Mouse (Mus musculus) small intestine, adult 10 weeks (tissue): ENCODE results near the gene Slc25a22. TPM values are rescaled to one million over a fixed set of nuclear protein-coding genes. Genes with fewer than 3 reads are reported as not detected.

ENCODE experiments used
- polyA plus RNA-seq: library from polyadenylated mRNA; stranded (reverse); fragments of 350-450 nt; fragmentation: Illumina TruSeq; extraction: RNeasy Lipid Tissue Mini Kit (QIAGEN cat#74804); gene quantifications from one replicate; pipeline ENCODE4 v1.2.3, GENCODE M21; 2014; ENCODE audit warnings: low replicate concordance

The Slc25a22 gene
- 3.3 TPM for polyA plus RNA-seq

GRCm38 (mm10) chr7:141437178-141438120, at the start of gene Slc25a22:
Gene Slc25a22 (minus strand): TSS chr7:141437892.

DNA sequence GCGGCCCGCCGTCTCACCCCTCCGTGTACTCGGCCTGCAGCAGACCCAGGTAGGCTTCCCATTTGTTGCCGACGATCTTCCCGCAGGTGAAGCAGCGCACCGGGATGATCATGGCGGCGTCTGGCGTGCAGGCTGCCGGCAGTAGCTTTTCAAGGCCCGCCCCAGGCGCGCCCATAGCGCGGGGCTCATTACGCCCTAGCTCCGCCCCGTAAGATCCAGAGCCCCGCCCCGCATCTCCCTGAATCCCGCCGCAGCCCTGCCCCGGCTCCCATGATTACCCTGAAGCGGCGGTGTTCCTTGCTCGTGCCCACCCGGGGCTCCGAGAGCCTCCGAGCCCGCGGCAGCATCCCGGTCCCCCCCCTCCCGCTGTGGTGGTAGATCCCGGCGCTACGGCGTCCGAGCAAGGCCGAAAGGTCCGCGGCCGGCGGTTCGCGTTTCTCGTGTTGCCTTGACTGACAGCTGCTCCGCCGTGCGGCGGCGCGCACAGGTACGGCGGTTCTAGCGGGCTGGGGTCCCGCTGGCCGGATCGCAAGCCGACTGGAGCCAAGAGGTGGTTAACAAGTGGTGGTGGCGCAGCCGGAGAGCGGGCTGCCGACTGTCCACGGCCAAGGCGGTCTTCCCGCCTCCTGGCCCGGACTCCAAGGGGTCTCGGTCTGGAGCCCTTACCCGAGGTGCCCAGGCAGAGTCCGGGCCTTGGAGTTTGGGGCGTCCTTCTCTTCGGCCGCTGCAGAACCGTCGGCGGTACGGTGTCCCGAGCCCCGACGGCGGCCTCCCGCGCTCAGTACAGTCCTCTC, 37.5 kb upstream of the Slc25a22 start, which contains the start of the genes Polr2l and Tspan4:
TSS of gene Polr2l (minus strand) at position 122 of the 794 bp plus-strand sequence.
TSS of gene Tspan4 (plus strand) at position 230 of the 794 bp plus-strand sequence.

DNA sequence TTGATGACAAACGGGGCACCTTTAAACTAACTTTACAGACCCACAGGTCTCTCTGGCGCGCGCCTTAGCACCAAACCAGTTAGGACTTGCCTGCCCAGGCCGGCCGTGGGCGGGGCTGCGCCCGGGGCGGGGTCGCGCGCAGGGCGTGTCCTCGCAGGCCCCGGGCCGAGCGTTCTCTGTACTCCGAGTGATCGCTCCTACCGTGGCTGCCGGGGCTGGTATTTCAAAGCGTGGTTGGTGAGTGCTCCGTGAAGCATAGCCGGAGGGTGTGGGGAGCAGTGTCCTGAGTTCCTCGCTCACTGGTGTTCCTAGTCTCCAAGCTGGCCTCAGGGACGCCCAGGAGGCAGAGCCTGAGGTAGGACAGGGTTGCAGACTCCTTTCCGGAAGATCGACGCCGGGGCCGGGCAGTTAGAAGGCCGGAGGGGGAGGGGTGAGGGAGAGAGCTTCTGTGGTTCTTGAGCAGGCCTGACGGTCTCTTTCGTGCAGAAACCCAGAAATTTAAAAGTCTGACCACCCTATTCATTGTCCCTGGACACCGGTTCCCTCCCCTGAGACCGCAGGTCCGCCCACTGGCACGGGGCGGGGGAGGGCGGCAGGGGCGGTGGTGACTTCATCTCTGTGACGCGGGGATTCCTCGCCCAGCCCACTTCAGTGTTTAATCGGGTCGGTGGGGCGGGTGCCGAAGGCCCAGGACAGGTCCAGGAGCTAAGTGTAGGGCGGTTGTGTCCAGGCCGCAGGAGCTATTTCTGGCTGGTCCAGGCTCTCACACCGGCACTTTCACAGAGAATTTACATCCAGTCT, 29.7 kb upstream of the Slc25a22 start, which contains the start of gene Cd151:
TSS of gene Cd151 (plus strand) at position 163 of the 801 bp plus-strand sequence.

GRCm38 (mm10) chr7:141460391-141461113, 22.9 kb upstream of the Slc25a22 start, which contains the start of gene Cracr2b:
Gene Cracr2b (plus strand): TSS chr7:141461094.

DNA sequence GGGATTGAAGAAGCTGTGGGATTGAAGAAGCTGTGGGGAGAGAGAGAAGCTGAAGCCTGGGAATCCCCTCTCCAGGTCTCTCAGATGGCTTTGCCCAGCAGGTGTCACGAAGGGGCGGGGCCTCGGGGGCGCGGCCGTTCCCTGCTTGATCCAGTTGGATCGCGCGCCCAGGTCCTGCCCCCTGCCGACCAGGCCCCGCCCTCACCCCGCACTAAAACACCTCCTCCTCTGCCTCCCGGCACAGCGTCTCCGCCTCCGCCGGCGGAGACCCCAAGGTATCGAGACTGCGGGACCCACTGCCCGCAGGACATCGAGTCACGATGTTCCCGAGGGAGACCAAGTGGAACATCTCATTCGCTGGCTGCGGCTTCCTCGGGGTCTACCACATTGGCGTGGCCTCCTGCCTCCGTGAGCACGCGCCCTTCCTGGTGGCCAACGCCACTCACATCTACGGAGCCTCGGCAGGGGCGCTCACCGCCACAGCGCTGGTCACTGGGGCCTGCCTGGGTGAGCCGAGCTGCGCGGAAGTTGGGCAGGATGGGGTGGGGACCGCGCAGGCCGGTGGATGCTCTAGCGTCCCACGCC, 17.4 kb upstream of the Slc25a22 start, which contains the start of gene Pnpla2:
TSS of gene Pnpla2 (plus strand) at position 232 of the 585 bp plus-strand sequence.

GRCm38 (mm10) chr7:141447110-141447991, 9.7 kb upstream of the Slc25a22 start, which contains the start of gene Rplp2:
Gene Rplp2 (plus strand): TSS chr7:141447370.

DNA sequence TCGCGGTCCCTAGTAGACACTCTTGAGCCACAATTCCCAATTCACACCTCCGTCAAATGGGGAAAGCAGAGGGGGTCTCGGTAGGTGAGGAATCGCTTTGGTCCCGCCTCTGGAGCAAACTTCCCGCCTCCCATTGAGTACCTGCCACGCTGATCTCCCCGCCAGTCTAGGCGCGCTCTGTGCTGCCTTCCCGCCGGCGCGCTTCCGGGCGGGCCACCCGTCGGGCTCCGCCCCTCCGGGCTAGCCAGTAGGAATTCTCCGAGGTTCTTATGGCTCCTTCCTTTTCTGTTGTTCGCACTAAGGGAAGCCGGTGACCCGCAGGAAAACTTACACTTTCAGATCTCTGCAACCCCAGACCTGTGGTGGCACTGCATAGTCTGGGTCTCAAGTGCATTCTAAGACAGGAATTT, 6.1 kb upstream of the Slc25a22 start, which contains the start of gene Pidd1:
TSS of gene Pidd1 (minus strand) at position 198 of the 410 bp plus-strand sequence.

GRCm38 (mm10) chr7:141429310-141429709, 8.4 kb downstream of the Slc25a22 start, which contains the start of gene Cend1:
Gene Cend1 (minus strand): TSS chr7:141429491.

DNA sequence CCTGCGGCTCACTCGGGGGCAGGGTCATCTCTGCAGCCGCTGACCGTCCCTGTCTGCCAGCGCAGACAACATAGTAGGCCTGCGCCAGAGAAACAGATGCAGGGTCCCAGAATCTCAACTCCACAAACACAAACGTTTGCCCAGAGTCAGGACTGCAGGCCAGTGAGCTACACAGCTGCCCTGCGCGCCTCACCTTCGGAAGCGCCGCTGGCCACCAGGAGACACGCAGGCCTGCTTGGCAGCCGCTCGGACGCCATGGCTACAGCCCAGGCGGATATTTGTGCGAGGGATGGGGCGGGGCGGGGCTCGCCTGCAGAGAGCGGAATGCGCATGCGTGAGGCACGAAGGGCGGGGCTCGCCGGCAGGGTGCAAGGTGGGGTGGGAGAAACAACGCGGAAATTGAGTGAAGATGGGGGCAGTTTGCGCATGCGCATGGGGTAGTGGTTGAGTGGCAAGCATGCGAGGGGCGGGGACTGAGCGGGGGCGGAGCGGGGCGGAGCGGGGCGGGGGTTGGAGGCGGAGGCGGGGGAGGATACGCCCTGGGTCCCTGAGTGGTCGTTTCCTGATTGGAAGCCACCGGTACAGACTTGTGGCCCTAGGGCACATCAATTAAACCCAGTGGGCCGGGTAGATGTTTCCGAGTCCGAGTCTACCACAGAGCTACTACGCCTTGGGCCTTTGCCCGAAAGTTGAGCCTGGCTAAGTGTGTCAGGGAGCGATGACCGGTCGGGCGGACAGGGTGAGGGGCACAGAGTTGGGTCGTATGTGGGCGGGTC, 23.7 kb downstream of the Slc25a22 start, which contains the start of gene Gatd1:
TSS of gene Gatd1 (minus strand) at position 328 of the 776 bp plus-strand sequence.

GRCm38 (mm10) chr7:141391625-141392551, 45.8 kb downstream of the Slc25a22 start, which contains the start of gene Taldo1:
Gene Taldo1 (plus strand): TSS chr7:141392199.

Other genes starting within 250 kb of the Slc25a22 start
- 2.0 TPM for gene Hras, start 243.9 kb downstream of the Slc25a22 start, polyA plus RNA-seq
- gene Lrrc56, start 243.7 kb downstream of the Slc25a22 start, polyA plus RNA-seq, result 0.56 TPM
- gene Lmntd2, start 223.8 kb downstream of the Slc25a22 start, polyA plus RNA-seq, result 0.59 TPM
- 8.4 TPM for gene Rassf7, start 222.0 kb downstream of the Slc25a22 start, polyA plus RNA-seq
- 8.6 TPM for gene Phrf1, start 209.1 kb downstream of the Slc25a22 start, polyA plus RNA-seq
- gene Irf7, start 171.4 kb downstream of the Slc25a22 start, polyA plus RNA-seq, result 97.9 TPM
- gene Cdhr5, start 161.1 kb downstream of the Slc25a22 start, polyA plus RNA-seq, result 150 TPM
- gene Sct, start 158.8 kb downstream of the Slc25a22 start, polyA plus RNA-seq, result 1.2 TPM
- gene Drd4, start 145.9 kb downstream of the Slc25a22 start, polyA plus RNA-seq, result not detected
- 0.85 TPM for gene Deaf1, start 110.2 kb downstream of the Slc25a22 start, polyA plus RNA-seq
- 16.0 TPM for gene Tmem80, start 110.2 kb downstream of the Slc25a22 start, polyA plus RNA-seq
- 11.5 TPM for gene Eps8l2, start 99.0 kb downstream of the Slc25a22 start, polyA plus RNA-seq
- gene Taldo1, start 45.7 kb downstream of the Slc25a22 start, polyA plus RNA-seq, result 17.9 TPM
- gene Gatd1, start 23.8 kb downstream of the Slc25a22 start, polyA plus RNA-seq, result 3.3 TPM
- gene Cend1, start 8.4 kb downstream of the Slc25a22 start, polyA plus RNA-seq, result not detected
- gene Pidd1, start 6.1 kb upstream of the Slc25a22 start, polyA plus RNA-seq, result 0.19 TPM
- 8.8 TPM for gene Rplp2, start 9.5 kb upstream of the Slc25a22 start, polyA plus RNA-seq
- gene Pnpla2, start 17.3 kb upstream of the Slc25a22 start, polyA plus RNA-seq, result 2.3 TPM
- gene Cracr2b, start 23.2 kb upstream of the Slc25a22 start, polyA plus RNA-seq, result not detected
- gene Cd151, start 29.5 kb upstream of the Slc25a22 start, polyA plus RNA-seq, result 22.0 TPM
- 0.78 TPM for gene Polr2l, start 37.2 kb upstream of the Slc25a22 start, polyA plus RNA-seq
- gene Tspan4, start 37.3 kb upstream of the Slc25a22 start, polyA plus RNA-seq, result not detected
- gene Chid1, start 102.0 kb upstream of the Slc25a22 start, polyA plus RNA-seq, result 2.9 TPM
- 96.9 TPM for gene Ap2a2, start 124.3 kb upstream of the Slc25a22 start, polyA plus RNA-seq
- not detected for gene Muc6, start 217.4 kb upstream of the Slc25a22 start, polyA plus RNA-seq